Mouse (Mus musculus) ES-CJ7 (cell line): ENCODE results near the gene Trim28.

Experiments used
- DNase-seq: peaks from one replicate; pipeline ENCODE4 v3.0.0; 2011; ENCODE audit warnings: low read depth, low spot score

The Trim28 gene

DNA sequence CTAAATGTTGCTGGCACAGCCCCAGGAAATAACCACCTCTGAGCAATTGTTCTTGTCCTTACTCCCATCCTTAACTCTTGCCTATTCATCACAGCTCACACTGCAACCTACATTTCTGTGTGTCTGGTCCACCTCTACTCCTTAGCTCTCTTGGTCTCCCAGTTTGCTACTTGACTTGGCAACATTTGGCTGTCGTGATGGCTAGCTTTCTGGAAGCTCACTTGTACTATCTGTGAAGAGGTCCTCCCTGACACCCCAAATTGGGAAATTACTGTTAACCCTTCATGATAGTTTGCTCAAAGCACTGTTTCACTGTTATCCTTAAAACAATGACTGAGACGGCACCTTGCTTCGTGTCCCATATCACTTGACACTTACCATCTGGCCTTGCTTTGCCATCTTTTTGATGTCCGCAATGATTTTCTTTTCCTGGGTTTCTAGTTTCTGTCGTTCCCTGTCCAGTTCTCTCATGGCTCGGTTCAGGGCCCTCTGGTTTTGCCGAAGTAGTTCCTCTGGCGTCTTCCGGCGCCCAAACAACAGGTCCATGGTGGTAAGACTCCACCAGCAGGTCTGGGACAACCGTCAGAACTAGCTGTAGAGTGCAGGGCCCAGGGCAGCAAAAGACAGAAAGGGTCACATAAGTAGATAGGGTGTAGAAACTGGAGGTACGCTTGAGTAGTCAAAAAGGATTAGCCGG lies 34.7 kb downstream of the Trim28 start:
- DNase-seq, result no peak

DNA sequence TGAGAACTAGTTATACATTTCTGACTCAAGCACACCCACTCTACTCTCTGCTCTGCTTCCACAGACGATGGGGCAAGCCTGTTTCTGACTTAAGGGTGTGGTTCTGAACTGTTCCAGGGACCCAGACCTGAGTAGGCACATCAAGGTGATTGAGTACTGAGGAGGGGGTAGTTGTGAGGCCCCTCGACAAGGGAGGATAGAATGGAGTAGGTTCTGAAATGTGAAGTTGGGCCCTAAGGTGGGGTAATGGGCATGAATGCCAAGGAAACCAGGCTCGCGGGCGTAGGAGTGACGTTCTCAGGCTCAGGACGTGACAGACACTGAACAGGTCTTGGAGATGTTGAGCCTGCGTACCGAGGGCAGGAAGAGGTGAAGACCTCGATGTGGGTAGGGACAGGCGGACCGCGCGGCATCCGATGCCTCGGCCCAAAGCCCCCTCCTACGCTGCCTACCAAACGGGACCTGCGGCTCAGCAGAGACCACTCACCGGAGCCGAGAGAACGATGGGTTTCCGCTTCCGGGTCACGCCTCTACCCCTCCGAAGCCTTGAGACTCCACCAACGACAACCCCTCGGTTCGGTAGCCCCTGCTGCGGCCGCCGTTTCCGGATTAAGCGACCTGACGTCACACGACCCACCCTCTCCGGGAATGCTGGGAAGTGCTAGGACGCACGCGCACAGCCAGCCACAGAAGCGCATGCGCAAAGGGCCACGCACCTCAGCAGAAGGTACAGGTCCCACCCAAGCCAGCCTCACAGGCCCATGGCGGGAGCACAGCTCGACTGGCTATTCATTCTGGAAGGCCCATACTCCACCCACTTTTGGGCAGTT lies 35.4 kb downstream of the Trim28 start, which contains the start of gene Chmp2a:
TSS of gene Chmp2a (minus strand) at position 660 of the 830 bp plus-strand sequence.
- peak; percentile 98 for DNase-seq

DNA sequence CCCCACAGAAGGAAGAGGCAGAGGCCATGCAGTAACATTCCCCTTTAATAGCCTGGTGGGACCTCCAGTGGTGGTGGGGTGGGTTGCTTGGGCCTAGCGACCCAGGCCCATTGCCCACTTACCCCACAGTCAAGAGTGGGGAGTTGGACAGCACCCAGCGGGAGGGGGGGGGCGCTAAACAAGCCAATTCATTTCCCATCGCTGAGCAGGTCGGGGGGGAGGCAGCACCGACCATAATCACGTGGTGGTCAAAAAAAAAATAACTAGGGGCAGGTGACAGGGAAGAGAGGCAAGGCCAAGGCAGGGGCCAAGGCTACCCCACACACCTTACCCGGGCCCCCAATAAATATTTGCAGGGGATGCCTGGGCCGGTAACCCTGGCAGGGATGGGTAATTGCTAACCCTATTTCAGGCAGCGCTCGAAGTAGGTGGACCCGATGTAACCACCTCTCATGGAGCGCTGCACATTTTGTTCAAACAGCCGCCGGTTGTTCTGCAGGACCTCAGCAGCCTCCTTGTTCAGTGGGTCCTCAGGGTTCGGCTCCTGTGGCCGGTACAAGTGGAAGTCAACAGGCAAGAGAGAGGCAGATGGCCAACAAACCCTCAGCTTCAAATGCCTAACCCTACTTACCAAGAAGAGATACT lies 36.4 kb downstream of the Trim28 start:
- DNase-seq, result no peak

DNA sequence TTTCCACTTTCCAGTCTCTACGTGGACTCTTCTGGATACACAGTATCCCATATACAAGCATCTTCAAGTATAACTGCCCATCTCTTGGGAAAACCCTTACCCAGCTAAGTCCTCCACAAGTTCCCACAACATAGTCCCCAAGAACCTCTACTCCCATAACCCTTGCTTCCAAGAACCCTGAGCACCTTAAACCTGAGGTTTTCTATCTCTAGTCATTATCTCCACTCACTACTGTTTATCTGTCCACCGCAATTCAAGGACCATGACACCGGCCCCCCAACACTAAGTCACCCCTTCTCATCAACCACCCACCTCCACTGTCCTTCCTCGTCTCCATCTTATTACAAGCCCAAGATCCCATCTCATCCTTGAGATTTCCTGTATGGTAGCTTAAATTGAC lies 37.9 kb downstream of the Trim28 start:
- DNase-seq, result no peak

DNA sequence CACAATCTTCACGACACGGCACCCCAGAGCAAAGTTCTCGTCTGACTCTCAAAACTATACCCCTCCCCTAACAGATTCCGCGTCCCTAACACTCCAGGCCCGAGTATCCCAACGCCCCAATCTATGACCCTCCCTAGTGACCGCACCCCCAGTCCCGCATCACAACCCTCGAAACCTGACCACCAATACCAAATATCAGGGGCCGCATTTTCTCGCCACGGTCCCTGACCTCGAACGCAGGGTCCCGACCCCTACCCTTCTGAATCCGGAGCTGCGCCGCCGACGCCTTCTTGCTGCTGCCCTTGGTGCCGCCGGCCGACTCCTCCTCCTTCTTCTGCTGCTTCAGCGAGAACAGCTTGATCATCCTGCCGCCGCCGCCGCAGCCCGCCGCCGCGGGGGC lies 38.5 kb downstream of the Trim28 start:
- no peak for DNase-seq

DNA sequence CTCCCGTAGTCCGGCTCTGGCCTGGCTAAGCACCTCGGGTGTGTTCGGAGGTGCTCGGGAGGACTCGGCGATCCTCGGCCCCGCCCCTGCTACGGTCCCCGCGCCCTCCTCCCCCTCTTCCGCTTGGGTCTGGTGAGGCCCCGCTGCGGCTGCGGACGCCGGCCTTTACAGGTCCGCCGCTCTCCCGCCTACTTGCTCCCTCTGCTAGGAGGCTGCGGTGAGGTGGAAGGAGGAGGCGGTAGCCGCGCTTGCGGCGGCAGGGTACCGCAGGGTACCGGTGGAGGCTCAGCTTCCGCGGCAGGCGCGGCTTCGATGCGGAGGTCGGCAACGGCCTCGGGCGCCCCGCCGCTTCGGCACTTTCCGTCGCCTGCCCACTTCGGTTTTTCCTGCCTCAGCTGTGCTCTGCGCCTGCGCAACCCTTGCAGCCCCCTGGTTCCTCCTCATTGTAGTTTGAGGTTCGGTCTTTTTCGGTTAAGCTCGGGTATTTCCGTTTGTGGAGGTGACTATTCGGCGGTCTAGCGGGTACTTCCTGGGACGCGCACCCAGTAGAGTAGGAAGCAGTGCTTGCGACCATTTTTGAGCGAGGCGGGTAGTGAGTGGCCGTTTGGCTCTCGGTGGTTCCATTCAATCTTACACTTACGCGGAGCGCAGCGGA lies 39.1 kb downstream of the Trim28 start, which contains the start of gene Ube2m:
TSS of gene Ube2m (minus strand) at position 375 of the 655 bp plus-strand sequence.
- DNase-seq, result peak; percentile 94

DNA sequence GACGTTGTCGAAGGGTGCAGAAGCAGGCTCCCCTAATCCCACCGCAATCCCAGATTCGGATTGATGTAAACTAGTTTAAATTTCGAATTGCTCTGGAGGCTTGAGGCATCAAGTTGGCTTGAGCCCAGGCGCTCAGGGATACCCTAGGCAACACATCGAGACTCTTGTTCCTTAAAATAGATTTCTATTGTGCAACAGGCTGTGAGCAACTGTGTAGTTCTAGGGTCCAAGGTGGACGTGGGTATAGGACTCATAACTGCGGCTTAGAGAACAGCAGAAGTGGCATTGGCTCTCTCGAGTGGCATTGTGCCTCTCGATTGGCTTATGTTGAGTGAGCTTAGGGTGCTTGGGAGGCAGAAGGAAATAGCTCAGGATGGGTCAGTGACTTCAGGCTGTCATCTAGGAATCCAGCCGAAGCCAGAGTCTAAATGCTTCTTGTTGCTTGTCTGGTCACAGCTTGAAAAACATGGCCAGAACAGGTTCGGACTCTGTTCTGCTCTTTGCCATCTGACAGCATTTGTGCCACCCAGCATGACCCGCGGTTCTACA lies 39.8 kb downstream of the Trim28 start:
- DNase-seq, result no peak

DNA sequence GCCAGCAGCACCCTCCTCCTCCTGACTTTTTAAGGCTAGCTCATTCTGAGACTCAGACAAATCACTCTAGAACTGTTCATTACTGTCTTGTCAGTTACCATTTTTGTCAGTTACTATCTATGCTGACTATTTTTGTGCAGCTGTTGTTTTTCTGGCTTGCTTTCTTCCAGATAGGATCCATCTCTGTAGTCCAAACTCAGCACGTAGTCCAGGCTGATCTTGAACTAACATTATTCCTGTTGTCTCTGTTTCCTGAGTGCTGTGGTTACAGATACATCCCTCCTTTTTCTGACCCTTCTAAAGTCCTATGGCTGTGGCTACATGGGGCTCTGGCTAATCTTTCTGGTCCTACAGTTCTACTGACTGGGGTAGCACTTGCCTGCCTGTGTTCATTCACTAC lies 40.3 kb downstream of the Trim28 start:
- no peak for DNase-seq

DNA sequence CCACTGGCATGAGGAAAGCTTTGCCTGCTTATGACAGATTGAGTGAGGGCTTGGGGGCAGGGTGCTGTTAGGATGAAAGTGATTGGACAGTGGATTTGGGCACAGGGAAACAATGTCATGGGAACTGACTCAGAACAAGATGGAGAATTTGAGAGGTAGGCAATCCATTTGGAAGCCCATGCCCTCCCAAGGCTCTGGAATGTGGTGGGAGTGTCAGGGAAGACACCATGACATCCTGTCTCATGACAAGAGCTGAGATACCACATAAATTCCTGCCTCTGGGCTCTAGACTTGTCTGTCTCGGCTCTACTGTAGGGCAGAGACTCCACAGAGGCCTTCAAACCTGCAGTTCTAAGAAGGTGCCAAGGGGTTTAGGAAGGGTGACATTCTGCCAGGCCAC lies 42.3 kb downstream of the Trim28 start:
- no peak for DNase-seq

DNA sequence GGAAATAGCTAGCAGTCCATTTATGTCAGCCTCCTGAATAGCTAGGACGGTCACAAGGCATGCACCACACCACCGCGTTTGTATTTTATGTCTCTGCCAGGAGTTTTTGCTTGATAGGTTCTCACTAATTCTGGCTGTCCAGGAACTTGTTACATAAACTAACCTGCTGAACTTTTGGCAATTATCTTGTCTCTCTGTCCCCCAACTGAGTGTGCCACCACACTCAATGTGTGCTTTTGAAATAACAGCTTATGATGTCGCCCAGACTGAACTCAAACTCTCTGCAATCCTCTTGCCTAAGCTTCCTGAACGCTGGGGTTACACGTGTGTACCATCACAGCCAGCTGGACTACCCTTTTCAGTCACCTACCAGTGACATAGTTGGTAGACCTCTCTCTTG lies 43.6 kb downstream of the Trim28 start:
- no peak for DNase-seq

DNA sequence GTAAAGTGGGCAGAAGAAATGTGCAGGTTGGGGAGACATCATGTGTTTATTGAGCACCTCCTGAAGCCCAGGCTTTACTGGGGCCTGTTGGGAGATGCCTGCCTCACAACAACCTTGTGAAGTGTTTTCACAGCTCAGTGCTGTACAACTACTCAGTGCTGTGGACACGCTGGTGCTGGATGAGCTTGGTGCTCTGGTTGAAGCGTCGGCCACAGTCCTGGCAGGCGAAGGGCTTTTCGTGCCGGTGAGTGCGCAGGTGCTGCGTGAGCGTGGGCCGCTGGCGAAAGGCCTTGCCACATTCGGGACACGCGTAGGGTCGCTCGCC lies 44.2 kb downstream of the Trim28 start:
- no peak for DNase-seq

DNA sequence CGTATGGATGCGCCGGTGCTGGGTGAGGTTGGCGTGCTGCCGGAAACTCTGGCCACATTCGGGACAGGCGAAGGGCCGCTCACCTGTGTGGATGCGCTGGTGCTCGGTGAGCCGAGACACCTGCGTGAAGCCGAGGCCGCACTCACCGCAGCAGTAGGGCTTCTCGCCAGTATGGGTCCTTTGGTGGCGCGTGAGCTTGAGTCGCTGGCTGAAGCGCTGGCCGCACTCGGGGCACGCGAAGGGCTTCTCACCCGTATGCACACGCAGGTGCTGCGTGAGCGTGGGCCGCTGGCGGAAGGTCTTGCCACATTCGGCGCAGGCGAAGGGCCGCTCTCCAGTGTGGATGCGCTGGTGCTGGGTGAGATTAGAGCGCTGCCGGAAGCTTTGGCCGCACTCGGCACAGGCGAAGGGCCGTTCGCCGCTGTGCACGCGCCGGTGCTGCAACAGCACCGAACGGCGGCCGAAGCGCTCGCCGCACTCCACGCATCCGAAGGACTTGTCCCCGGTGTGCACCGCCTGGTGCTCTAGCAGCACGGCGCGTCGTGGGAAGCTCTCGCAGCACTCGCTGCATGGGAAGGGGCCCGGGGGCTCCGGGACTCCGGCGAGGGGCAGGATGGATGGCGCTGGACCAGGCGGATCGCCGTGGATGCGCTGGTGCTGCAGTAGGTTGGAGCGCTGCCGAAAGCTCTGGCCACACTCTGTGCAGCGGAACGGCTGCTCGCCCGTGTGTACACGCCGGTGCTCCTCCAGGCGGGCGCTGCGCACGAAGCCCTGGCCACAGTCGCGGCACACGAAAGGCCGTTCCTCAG lies 44.7 kb downstream of the Trim28 start:
- DNase-seq, result no peak

DNA sequence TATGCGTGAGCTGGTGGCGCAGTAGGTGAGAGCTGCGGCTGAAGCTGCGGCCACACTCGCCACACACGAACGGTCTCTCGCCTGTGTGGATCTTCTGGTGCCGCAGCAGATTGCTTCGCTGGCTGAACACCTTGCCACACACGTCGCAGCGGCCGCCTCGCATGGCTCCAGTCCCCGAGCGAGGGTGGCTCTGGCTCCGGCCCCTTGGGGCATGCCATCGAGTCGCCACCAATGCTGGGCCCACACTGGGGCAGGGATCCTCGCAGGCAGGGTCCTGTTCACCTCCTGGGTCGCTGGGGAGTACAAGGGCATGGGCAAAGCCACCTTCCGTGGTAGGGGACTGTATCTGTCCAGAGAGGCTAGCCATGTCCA lies 45.3 kb downstream of the Trim28 start:
- no peak for DNase-seq

DNA sequence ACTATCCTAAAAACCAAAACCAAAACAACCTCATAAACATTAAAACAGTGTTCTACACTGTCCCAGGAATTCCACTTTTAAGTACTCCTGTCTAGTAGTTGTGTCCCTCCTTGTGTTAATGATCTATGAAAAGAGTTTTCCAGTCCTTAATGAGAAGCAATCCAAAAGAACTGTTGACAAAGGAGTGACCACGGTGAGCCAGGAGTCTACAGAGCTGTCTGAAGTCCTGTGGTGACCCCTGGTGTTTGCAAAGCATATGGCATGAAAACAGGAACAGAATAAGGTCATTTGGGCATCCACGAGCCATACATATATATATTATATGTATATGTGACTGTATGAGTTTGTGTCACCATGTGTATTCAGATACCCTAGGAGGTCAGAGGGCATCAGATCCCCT lies 47.2 kb downstream of the Trim28 start:
- DNase-seq, result peak; percentile 84

DNA sequence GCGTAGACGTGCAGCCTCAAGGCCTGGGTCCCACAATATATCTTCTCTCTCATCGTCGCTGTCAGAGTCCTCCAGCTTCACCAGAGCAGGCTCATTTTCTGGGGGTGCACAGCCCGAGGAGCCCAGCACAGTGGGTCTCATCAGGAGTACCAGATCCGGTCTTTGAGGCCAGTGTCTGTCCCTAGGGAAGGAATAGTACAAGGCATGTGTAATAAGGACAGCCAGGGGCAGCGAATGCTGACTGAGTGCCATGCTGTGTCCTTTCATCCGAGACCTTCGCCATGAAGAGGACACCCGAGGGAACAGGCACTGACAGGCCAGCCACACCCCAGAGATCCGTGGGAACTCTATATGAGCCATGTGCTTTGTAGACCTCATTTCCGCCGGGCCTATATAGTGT lies 54.1 kb downstream of the Trim28 start:
- no peak for DNase-seq

DNA sequence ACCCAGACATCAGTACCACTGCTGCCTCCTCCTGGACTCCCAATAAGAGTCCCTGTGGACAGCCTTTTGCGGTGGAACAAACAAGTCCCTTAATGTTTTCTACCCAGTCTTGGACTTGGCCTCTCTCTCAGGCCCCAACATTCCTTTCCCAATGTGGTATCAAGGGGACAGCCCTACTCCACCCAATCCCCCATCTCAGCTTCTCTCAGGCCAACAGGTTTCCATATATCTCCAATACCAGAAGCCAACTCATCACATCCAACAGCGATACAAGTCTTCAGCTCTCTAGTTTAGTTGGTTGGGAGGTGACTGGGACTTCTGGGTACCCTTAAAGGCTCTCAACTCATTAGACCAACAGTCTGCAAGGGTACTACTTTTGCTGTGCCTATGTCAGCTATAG lies 54.6 kb downstream of the Trim28 start:
- peak; percentile 12 for DNase-seq

DNA sequence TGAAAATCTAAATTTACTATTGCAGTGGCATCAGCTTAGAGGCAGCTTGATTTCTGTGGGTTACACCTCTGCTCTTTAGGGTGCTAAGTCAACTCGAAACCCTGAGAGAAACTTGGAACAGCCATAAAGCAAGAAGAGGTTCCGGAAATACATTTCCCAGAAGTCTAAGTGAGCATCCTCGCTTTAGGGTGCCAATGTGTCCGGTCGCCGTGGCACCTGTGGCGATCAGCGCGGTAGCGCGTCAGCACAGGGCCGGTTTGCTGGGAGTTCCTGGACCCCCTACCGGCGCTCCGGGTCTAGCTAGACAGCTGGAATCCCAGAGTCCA lies 55.0 kb downstream of the Trim28 start:
- no peak for DNase-seq

DNA sequence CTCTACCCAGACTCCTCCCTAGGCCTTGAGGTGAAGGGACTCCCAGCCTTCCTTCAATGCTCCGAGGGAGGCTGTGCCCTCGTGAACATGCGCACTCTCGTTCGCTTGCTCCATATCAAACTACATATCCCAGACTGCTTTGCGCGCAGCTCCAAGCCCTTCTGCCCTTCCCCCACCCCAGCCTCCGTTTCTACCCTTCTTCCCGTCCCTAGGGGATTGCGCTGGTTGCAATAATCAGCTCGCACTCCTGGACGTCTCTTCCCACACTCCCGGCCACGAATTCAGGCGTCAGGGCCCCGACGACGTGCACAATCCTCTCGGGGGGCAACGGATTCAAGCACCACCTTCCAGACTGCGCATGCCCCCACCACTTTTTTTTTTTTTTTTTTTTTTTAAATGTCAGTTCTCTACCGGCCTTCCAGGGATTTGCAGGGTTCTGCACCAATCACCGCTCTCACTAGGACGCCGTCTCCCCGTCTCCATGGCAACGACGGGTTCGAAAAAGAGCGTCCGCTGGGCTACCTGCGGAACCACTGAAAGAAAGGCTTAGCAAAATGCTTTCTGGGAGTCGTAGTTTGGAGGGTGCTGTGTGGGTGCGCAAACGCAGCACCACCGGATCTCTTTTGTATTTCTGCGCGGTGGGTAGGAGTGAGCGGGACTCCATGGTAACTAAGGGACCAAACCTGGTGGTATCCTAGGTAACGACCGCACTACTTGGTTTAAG lies 55.5 kb downstream of the Trim28 start, which contains the start of gene Mzf1:
TSS of gene Mzf1 (minus strand) at position 478 of the 724 bp plus-strand sequence.
- peak; percentile 99 for DNase-seq

DNA sequence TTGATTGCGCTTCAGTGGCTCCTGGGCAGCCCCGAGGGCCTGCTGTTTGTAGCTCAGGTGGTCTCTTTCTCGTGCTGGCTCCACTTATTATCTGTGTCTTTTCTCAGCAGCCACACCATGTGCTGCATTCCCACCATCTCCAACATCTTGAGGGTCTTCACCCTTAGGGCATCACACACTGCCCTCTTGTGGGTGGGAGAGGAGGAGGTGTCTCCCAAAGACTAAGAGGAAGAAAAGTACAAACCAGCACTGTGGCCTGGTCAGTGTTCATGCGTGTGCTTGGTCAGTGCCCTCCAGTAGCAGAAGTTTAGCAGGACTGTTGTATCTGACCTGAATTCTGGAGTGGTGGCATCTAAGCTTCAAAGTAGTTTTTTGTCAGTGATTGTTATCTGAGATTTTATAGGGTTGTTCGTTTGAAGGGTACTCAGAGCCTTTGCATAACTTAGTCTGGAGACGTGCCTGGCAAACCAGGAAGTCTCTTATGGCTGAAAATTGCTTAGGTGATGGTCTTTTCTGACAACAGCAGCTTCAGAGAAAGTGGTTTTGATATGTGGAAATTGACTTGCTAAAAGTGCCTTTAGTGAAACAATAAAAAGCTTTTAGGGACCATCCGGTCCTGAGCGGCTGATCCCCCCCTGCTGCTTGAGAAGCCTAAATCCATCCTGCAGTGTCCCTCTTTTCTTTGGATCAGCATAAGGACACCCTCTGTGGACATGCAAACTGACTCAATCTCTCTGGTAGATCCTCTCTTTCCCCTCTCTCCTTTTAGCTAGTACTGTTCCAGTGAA lies 58.2 kb downstream of the Trim28 start:
- DNase-seq, result peak; percentile 77

DNA sequence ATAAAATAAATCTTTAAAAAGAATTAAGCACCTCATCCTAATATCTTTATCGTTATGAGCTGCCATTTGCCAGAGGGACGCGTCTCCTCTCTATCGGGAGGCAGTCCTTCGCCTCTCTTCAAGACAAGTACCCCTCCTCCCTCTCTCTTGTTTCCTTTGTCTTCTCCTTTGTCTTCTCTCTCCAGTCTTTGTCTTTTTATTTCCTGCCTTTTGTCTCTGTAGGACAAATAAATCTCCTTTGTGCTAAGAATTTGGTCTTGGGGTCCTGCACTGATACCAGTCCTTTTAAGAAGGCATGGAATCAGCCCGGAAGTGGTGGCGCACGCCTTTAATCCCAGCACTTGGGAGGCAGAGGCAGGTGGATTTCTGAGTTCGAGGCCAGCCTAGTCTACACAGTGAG lies 60.6 kb downstream of the Trim28 start:
- peak; percentile 91 for DNase-seq
